Mouse (Mus musculus): ENCODE measurements around the gene Palmd. TPM values are rescaled to one million over a fixed set of nuclear protein-coding genes. Genes with fewer than 3 reads are reported as not detected.
A peak's percentile ranks its signal among the peaks of the same experiment; 100 is the strongest.

The Palmd gene
- polyA plus RNA-seq, 1 experiment from 2014 or later: 2.5 TPM

- no peaks in the 10 kb centered on the region for H3K4me1 ChIP-seq (replicated peaks; ENCODE audit: control insufficient read depth, insufficient read depth, low read length)
- 43% methylated on average over 12 of the region's 12 CpGs for WGBS
- H3K27me3 ChIP-seq (replicated peaks; ENCODE audit: control insufficient read depth, insufficient read depth, low read length): no peaks in the 10 kb centered on the region
- no peak overlapping the region for H3K4me3 ChIP-seq (ENCODE audit: low read depth, low read length)
- H3K27ac ChIP-seq (ENCODE audit: low read depth, low read length): no peak overlapping the region
- H3K4me2 ChIP-seq (replicated peaks; ENCODE audit: low read depth): peak overlapping the region; percentile 3; the same call in 1 of the 2 replicates
- H3K9me3 ChIP-seq (ENCODE audit: control insufficient read depth): no peaks in the 10 kb centered on the region
- H3K9ac ChIP-seq (ENCODE audit: low read depth, low read length): no peak overlapping the region
- no peak for TF ChIP-seq CTCF (IDR thresholded peaks at IDR 0.05; ENCODE audit: low read depth)
- ATAC-seq: no peak
- no peaks in the 10 kb centered on the region for H3K36me3 ChIP-seq (ENCODE audit: control insufficient read depth, insufficient read depth)
These were observed 45.7 kb downstream of the Palmd start for GRCm38 (mm10) chr3:116923042-116923441.

DNA sequence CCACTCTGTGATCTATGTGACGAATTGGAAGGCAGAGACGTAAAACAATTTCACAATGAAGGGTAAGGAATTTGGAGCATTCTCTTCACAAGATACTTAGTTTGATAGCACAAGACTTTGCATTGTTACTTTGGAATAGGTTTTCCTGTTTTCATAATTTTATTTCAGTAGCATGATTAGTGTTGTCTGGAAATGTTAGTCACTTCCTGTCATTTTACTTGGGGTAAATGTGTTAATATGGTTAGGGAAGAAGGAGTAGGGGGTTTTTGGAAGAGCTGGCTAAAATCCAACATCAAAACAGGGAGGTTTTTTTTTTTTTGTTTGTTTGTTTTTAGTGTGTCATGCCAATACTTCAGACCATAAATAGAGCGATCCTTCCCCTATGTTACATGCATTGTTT lies 47.3 kb downstream of the Palmd start:
- no peak for ATAC-seq
- Histone ChIP-seq H3K9me3 (ENCODE audit: control insufficient read depth) (no peaks in the 10 kb centered on the region), H3K9ac (ENCODE audit: low read depth, low read length) (no peak overlapping the region), H3K4me2 (replicated peaks; ENCODE audit: low read depth) (no peak overlapping the region), H3K27me3 (replicated peaks; ENCODE audit: control insufficient read depth, insufficient read depth, low read length) (no peaks in the 10 kb centered on the region), H3K27ac (ENCODE audit: low read depth, low read length) (no peak overlapping the region), H3K4me3 (ENCODE audit: low read depth, low read length) (no peak overlapping the region), H3K36me3 (ENCODE audit: control insufficient read depth, insufficient read depth) (no peaks in the 10 kb centered on the region), H3K4me1 (replicated peaks; ENCODE audit: control insufficient read depth, insufficient read depth, low read length) (no peaks in the 10 kb centered on the region)
- WGBS: 79% methylated on average over 3 of the region's 3 CpGs
- no peak for TF ChIP-seq CTCF (IDR thresholded peaks at IDR 0.05; ENCODE audit: low read depth)

DNA sequence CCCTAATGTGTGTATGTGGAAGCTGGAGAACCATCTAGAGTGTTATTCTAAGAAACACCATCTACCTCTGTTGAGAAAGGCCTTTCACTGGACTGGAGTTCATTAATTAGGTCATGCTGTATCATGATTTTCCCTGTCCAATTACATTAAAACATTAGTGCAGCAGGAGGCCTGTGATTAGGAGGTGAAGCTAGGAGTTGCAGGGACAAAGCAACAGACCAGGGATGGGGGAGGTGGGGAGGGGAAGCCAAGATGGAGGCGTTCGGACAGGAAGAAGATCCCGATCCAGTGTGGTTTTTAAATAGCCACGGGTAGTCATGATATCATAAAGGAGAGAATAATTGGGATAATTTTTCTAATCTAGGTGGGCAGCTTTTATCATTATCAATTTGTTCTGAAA lies 51.8 kb downstream of the Palmd start:
- no peak for ATAC-seq
- H3K9ac ChIP-seq (ENCODE audit: low read depth, low read length): no peak overlapping the region
- no peaks in the 10 kb centered on the region for H3K9me3 ChIP-seq (ENCODE audit: control insufficient read depth)
- no peaks in the 10 kb centered on the region for H3K36me3 ChIP-seq (ENCODE audit: control insufficient read depth, insufficient read depth)
- H3K4me2 ChIP-seq (replicated peaks; ENCODE audit: low read depth): no peak overlapping the region
- H3K27me3 ChIP-seq (replicated peaks; ENCODE audit: control insufficient read depth, insufficient read depth, low read length): no peaks in the 10 kb centered on the region
- H3K4me1 ChIP-seq (replicated peaks; ENCODE audit: control insufficient read depth, insufficient read depth, low read length): no peaks in the 10 kb centered on the region
- H3K27ac ChIP-seq (ENCODE audit: low read depth, low read length): no peak overlapping the region
- no peak for TF ChIP-seq CTCF (IDR thresholded peaks at IDR 0.05; ENCODE audit: low read depth)
- no peak overlapping the region for H3K4me3 ChIP-seq (ENCODE audit: low read depth, low read length)
- 89% methylated on average over 4 of the region's 4 CpGs for WGBS

- no peaks in the 10 kb centered on the region for H3K36me3 ChIP-seq (ENCODE audit: control insufficient read depth, insufficient read depth)
- no peak for TF ChIP-seq CTCF (IDR thresholded peaks at IDR 0.05; ENCODE audit: low read depth)
- no peaks in the 10 kb centered on the region for H3K4me1 ChIP-seq (replicated peaks; ENCODE audit: control insufficient read depth, insufficient read depth, low read length)
- H3K4me2 ChIP-seq (replicated peaks; ENCODE audit: low read depth): no peak overlapping the region
- no peaks in the 10 kb centered on the region for H3K9me3 ChIP-seq (ENCODE audit: control insufficient read depth)
- WGBS: 71% methylated on average over 3 of the region's 3 CpGs
- no peak overlapping the region for H3K9ac ChIP-seq (ENCODE audit: low read depth, low read length)
- ATAC-seq: no peak
- no peak overlapping the region for H3K4me3 ChIP-seq (ENCODE audit: low read depth, low read length)
- no peak overlapping the region for H3K27ac ChIP-seq (ENCODE audit: low read depth, low read length)
- no peaks in the 10 kb centered on the region for H3K27me3 ChIP-seq (replicated peaks; ENCODE audit: control insufficient read depth, insufficient read depth, low read length)
These were observed 53.9 kb downstream of the Palmd start for GRCm38 (mm10) chr3:116914931-116915330.

- 84% methylated on average over 6 of the region's 6 CpGs for WGBS
These were observed 54.4 kb downstream of the Palmd start for GRCm38 (mm10) chr3:116914374-116914773.

DNA sequence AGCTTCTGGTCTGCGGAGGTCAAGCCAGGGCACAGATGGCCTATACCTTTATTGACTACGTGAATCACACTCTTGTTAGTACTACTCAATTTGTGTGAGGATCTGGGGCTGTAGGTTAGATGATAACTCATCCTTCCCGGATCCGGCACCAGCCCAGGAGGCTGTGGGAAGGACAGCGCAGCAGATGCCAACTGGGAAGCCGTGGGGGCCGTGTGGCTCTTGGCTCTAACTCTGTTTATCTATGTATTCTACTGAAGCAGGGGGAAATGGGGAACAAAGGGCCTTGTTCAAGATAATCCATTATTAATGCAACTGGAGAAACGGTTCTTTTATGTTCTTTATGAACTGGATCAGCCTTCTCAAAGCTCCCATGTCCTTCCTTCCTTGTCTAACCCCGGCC lies 62.2 kb downstream of the Palmd start:
- no peak overlapping the region for H3K9ac ChIP-seq (ENCODE audit: low read depth, low read length)
- H3K4me3 ChIP-seq (ENCODE audit: low read depth, low read length): no peak overlapping the region
- H3K4me2 ChIP-seq (replicated peaks; ENCODE audit: low read depth): no peak overlapping the region
- no peaks in the 10 kb centered on the region for H3K4me1 ChIP-seq (replicated peaks; ENCODE audit: control insufficient read depth, insufficient read depth, low read length)
- WGBS: 81% methylated on average over 9 of the region's 9 CpGs
- no peak for TF ChIP-seq CTCF (IDR thresholded peaks at IDR 0.05; ENCODE audit: low read depth)
- peaks cover 10% of the 10 kb centered on the region; the same call in 1 of the 2 replicates for H3K36me3 ChIP-seq (ENCODE audit: control insufficient read depth, insufficient read depth)
- no peak for ATAC-seq
- no peaks in the 10 kb centered on the region for H3K27me3 ChIP-seq (replicated peaks; ENCODE audit: control insufficient read depth, insufficient read depth, low read length)
- no peaks in the 10 kb centered on the region for H3K9me3 ChIP-seq (ENCODE audit: control insufficient read depth)
- no peak overlapping the region for H3K27ac ChIP-seq (ENCODE audit: low read depth, low read length)

More at GRCm38 (mm10) chr3:116914374-116914773, 54.4 kb downstream of the Palmd start:
- Histone ChIP-seq H3K9ac (ENCODE audit: low read depth, low read length) (no peak overlapping the region), H3K27me3 (replicated peaks; ENCODE audit: control insufficient read depth, insufficient read depth, low read length) (no peaks in the 10 kb centered on the region), H3K9me3 (ENCODE audit: control insufficient read depth) (no peaks in the 10 kb centered on the region), H3K4me3 (ENCODE audit: low read depth, low read length) (no peak overlapping the region), H3K36me3 (ENCODE audit: control insufficient read depth, insufficient read depth) (no peaks in the 10 kb centered on the region), H3K4me2 (replicated peaks; ENCODE audit: low read depth) (no peak overlapping the region), H3K4me1 (replicated peaks; ENCODE audit: control insufficient read depth, insufficient read depth, low read length) (no peaks in the 10 kb centered on the region), H3K27ac (ENCODE audit: low read depth, low read length) (no peak overlapping the region)
- no peak for ATAC-seq
- TF ChIP-seq CTCF (IDR thresholded peaks at IDR 0.05; ENCODE audit: low read depth): no peak

DNA sequence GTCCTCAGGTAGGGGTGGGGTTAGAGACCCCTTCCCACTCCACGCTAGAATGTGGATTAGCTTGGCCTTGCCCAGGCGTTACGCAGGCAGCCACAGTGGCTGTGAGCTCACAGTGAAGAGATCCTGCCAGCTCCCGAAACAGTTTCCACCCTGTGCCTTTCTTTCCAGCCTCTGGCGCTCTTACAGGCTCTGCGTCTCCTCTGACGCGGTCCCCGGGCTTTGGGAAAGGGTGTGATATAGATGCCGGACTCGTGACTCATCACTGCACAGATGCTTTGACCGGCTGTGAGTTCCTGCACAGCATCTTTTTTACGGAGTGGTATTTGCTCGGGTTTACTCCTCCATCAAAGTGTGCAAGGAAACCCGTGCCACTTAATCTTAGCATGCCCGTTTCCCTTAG lies 62.9 kb downstream of the Palmd start:
- ATAC-seq: no peak
- 83% methylated on average over 16 of the region's 16 CpGs for WGBS
- peaks cover 10% of the 10 kb centered on the region; the same call in 1 of the 2 replicates for H3K36me3 ChIP-seq (ENCODE audit: control insufficient read depth, insufficient read depth)

More for the DNA sequence above, 62.9 kb downstream of the Palmd start:
- H3K9ac ChIP-seq (ENCODE audit: low read depth, low read length): no peak overlapping the region
- no peaks in the 10 kb centered on the region for H3K27me3 ChIP-seq (replicated peaks; ENCODE audit: control insufficient read depth, insufficient read depth, low read length)
- no peaks in the 10 kb centered on the region for H3K4me1 ChIP-seq (replicated peaks; ENCODE audit: control insufficient read depth, insufficient read depth, low read length)
- H3K4me3 ChIP-seq (ENCODE audit: low read depth, low read length): no peak overlapping the region
- H3K4me2 ChIP-seq (replicated peaks; ENCODE audit: low read depth): no peak overlapping the region
- TF ChIP-seq CTCF (IDR thresholded peaks at IDR 0.05; ENCODE audit: low read depth): no peak
- H3K9me3 ChIP-seq (ENCODE audit: control insufficient read depth): no peaks in the 10 kb centered on the region
- H3K27ac ChIP-seq (ENCODE audit: low read depth, low read length): no peak overlapping the region

Measured in intestine, postnatal 0 days (tissue).